Mouse (Mus musculus) left cerebral cortex, postnatal 36 days (tissue): Measurements from ENCODE around the gene Hmox2. TPM values are rescaled to one million over a fixed set of nuclear protein-coding genes. Genes with fewer than 3 reads are reported as not detected.
"Not testable (repeated sequence)": the region's sequence is repeated elsewhere in the genome, so short reads cannot be mapped to it uniquely, and the experiment has no call there.

ENCODE experiments used
- DNase-seq, 2 experiments: peaks; one replicate each; pipeline ENCODE4 v3.0.0; 2021 to 2022; ENCODE audit warnings: low spot score in 2 of 2, mixed read lengths in 1 of 2
- intact Hi-C: fragments of 180-260 bp; cut with DNase I; formaldehyde crosslinking; loops from one replicate; pipeline ENCODE4 v1.15.1; 2025
- total RNA-seq, 2 experiments: library from RNA; stranded (reverse); gene quantifications; 2 replicates each; pipeline ENCODE4 v1.2.3; 2021

The Hmox2 gene
- total RNA-seq, 2 experiments from 2014 or later, result 77.2 to 88.6 TPM

- intact Hi-C loops, result no loop called here
- no peak for DNase-seq
These were observed 3.8 kb upstream of the Hmox2 start for GRCm38 (mm10) chr16:4722128-4722914.

- DNase-seq, result no peak
- intact Hi-C loops, result no loop called here
These were observed 3.3 kb upstream of the Hmox2 start for GRCm38 (mm10) chr16:4722915-4723209.

- intact Hi-C loops, result no loop called here
- no peak for DNase-seq
These were observed 895 bp upstream of the Hmox2 start for GRCm38 (mm10) chr16:4725266-4725665.

- DNase-seq, result peak in 1 of 2 experiments; percentile 25
- intact Hi-C loops, result no loop called here
These were observed 467 bp downstream of the Hmox2 start for GRCm38 (mm10) chr16:4726528-4727128.

- intact Hi-C loops, result no loop called here
- no peak for DNase-seq
These were observed 1.4 kb downstream of the Hmox2 start for GRCm38 (mm10) chr16:4727526-4727925.

- DNase-seq, result no peak
- intact Hi-C loops, result no loop called here
These were observed 1.8 kb downstream of the Hmox2 start for GRCm38 (mm10) chr16:4727963-4728362.

- DNase-seq, result no peak
- intact Hi-C loops, result no loop called here
These were observed 4.7 kb downstream of the Hmox2 start for GRCm38 (mm10) chr16:4730776-4731358.

GRCm38 (mm10) chr16:4736262-4736661 lies 10.1 kb downstream of the Hmox2 start:
- DNase-seq, result no peak
- intact Hi-C loops, result no loop called here

GRCm38 (mm10) chr16:4739994-4740393 lies 13.8 kb downstream of the Hmox2 start:
- intact Hi-C loops, result no loop called here
- no peak for DNase-seq

GRCm38 (mm10) chr16:4742186-4742585 lies 16.0 kb downstream of the Hmox2 start:
- no peak for DNase-seq
- intact Hi-C loops, result no loop called here

GRCm38 (mm10) chr16:4752155-4752554 lies 26.0 kb downstream of the Hmox2 start:
- intact Hi-C loops, result no loop called here
- DNase-seq, result no peak

GRCm38 (mm10) chr16:4754045-4754444 lies 27.9 kb downstream of the Hmox2 start:
- intact Hi-C loops, result no loop called here
- no peak for DNase-seq

- intact Hi-C loops, DNase-seq: not testable (repeated sequence)
These were observed 30.6 kb downstream of the Hmox2 start for GRCm38 (mm10) chr16:4756660-4757335.

GRCm38 (mm10) chr16:4762437-4762836 lies 36.3 kb downstream of the Hmox2 start:
- intact Hi-C loops, result loop anchor here (10.0 kb wide), 1 partner anchor 102 kb away; no protein-coding TSS in a partner anchor
- DNase-seq, result no peak

GRCm38 (mm10) chr16:4763276-4763675 lies 37.1 kb downstream of the Hmox2 start:
- no peak for DNase-seq
- intact Hi-C loops, result loop anchor here (10.0 kb wide), 1 partner anchor 102 kb away; no protein-coding TSS in a partner anchor

- no peak for DNase-seq
- intact Hi-C loops, result loop anchor here (10.0 kb wide), 1 partner anchor 99 kb away; no protein-coding TSS in a partner anchor
These were observed 39.7 kb downstream of the Hmox2 start for GRCm38 (mm10) chr16:4765852-4766251.

GRCm38 (mm10) chr16:4767012-4767790 lies 41.0 kb downstream of the Hmox2 start:
- intact Hi-C loops, result loop anchor here (10.0 kb wide), 1 partner anchor 98 kb away; no protein-coding TSS in a partner anchor

GRCm38 (mm10) chr16:4768719-4769118 lies 42.6 kb downstream of the Hmox2 start:
- intact Hi-C loops, result loop anchor here (10.0 kb wide), 1 partner anchor 96 kb away; no protein-coding TSS in a partner anchor
- DNase-seq, result no peak

More at GRCm38 (mm10) chr16:4767012-4767790, 41.0 kb downstream of the Hmox2 start:
- DNase-seq, result no peak

- DNase-seq, result no peak
- intact Hi-C loops, result no loop called here
These were observed 47.3 kb downstream of the Hmox2 start for GRCm38 (mm10) chr16:4773289-4773970.
